Mouse (Mus musculus) lung, embryonic 16.5 days (tissue): ENCODE results near the gene Proser3. TPM values are rescaled to one million over a fixed set of nuclear protein-coding genes. Genes with fewer than 3 reads are reported as not detected.

Experiments
- ATAC-seq: fragments of 200-750 bp; cut with Nextera tagmentation; 2 replicates; pipeline ENCODE4 v1.8.0; 2017; ENCODE audit warnings: low read depth, mild to moderate bottlenecking, moderate library complexity
- H3K27ac ChIP-seq: fragments of 300-500 bp; sonication (generic); 2 replicates; pipeline ENCODE4 v1.5.1; 2014; ENCODE audit warnings: mild to moderate bottlenecking, control low read depth, low read length
- H3K27me3 ChIP-seq: fragments of 300-500 bp; sonication (generic); 2 replicates; pipeline ENCODE4 v1.6.1; 2014; ENCODE audit warnings: low read depth, low read length, mixed read lengths; ENCODE audit not compliant: control insufficient read depth, insufficient read depth
- H3K36me3 ChIP-seq: fragments of 300-500 bp; sonication (generic); 2 replicates; pipeline ENCODE4 v1.6.1; 2014; ENCODE audit warnings: low read length; ENCODE audit not compliant: control insufficient read depth, insufficient read depth
- H3K4me1 ChIP-seq: fragments of 300-500 bp; sonication (generic); replicated peaks from 2 replicates; pipeline ENCODE4 v1.6.1; 2014; ENCODE audit warnings: low read length, mixed read lengths; ENCODE audit not compliant: control insufficient read depth, insufficient read depth
- H3K4me2 ChIP-seq: fragments of 300-500 bp; sonication (generic); 2 replicates; pipeline ENCODE4 v1.6.1; 2014; ENCODE audit warnings: low read depth, low read length, control low read depth
- H3K4me3 ChIP-seq: fragments of 300-500 bp; sonication (generic); 2 replicates; pipeline ENCODE4 v1.5.1; 2014; ENCODE audit warnings: mild to moderate bottlenecking, low read length, control low read depth
- H3K9ac ChIP-seq: fragments of 300-500 bp; sonication (generic); 2 replicates; pipeline ENCODE4 v1.6.1; 2014; ENCODE audit warnings: low read length, control low read depth
- H3K9me3 ChIP-seq: fragments of 300-500 bp; sonication (generic); 2 replicates; pipeline ENCODE4 v1.6.1; 2016; ENCODE audit warnings: low read length; ENCODE audit not compliant: control insufficient read depth
- WGBS: fragments of 180-500 bp; shearing (Covaris S2); extraction: QIAGEN DNeasy Blood & Tissue Kit; methylation state at CpG from one replicate; pipeline ENCODE4 v1.1.7; 2014; 5-methylcytosine and 5-hydroxymethylcytosine counted together
- polyA plus RNA-seq: library from polyadenylated mRNA; unstranded; fragments of >200 nt; fragmentation: Nextera tagmentation; extraction: Ambion mirVana; gene quantifications from 2 replicates; pipeline ENCODE4 v1.2.1, GENCODE M21; 2015

Proser3 gene
- polyA plus RNA-seq, 1 experiment from 2014 or later = 12.9 TPM

DNA sequence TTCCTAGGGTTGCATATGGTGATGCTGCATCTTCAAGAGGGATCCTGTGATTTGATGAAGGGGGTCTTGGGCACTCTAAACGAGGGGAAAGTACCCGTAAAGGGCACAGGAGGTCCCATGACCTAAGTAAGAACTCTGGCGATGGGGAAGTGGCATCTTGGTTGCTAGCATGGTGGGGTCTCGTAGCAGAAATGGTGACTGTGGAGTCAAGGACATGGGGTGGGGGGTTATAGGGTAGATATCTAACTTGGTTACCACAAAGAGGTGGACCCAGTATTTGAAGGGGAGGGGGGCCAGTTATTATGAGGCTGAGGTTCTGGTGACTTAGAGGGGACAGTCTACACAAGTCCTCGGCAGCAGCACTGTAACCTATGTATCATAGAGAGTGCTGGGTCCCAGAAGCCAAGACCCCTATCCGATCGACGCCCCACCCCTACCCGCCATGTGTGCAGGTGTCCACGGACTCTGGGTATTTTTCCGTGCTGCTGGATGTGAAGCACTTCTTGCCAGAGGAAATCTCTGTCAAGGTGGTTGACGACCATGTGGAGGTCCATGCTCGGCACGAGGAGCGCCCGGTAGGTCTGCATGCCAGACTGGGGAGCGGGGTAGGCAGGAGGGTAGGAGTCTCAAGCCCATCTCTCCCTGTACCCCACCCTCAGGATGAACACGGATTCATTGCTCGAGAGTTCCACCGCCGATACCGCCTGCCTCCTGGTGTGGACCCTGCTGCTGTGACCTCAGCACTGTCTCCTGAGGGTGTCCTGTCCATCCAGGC is 1.9 kb upstream of the Proser3 start:
- Histone ChIP-seq H3K36me3 (peaks cover 19% of the 10 kb centered on the region), H3K27me3 (no peaks in the 10 kb centered on the region), H3K4me1 (peaks cover 17% of the 10 kb centered on the region), H3K9ac (peak overlapping the region; percentile 92), H3K4me3 (peak overlapping the region; percentile 80), H3K9me3 (no peaks in the 10 kb centered on the region), H3K27ac (no peak overlapping the region; the same call in 1 of the 2 replicates), H3K4me2 (peak overlapping the region; percentile 83)
- no peak for ATAC-seq
- WGBS = 82% methylated on average over 22 of the region's 22 CpGs

DNA sequence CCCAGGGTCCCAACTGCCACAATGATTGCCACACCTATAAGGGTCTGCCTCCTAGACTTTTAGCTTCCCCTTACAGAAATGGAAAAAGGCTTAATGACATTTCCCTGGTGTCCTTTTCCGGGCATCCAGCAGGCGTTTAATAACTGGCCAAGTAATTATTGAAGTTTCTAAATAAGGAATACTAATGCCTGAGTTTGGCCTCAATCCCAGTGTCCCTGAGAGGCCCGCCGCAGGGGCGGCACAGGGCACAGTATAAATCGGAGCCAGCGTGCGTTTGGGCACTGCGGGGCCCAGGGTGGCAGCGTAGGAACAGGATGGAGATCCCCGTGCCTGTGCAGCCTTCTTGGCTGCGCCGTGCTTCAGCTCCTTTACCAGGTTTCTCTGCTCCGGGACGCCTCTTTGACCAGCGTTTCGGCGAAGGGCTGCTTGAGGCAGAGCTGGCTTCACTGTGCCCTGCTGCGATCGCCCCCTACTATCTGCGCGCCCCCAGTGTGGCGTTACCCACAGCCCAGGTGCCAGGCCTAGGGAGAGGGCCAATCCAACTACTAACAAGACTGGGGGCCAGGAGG is 1.0 kb upstream of the Proser3 start:
- Histone ChIP-seq H3K9me3 (no peaks in the 10 kb centered on the region), H3K4me3 (peak overlapping the region; percentile 80), H3K27me3 (no peaks in the 10 kb centered on the region), H3K36me3 (peaks cover 19% of the 10 kb centered on the region), H3K27ac (peak overlapping the region; percentile 97), H3K4me2 (peak overlapping the region; percentile 83), H3K9ac (peak overlapping the region; percentile 92), H3K4me1 (peaks cover 10% of the 10 kb centered on the region)
- ATAC-seq = peak; percentile 11; the same call in 1 of the 2 replicates
- 2% methylated on average over 23 of the region's 23 CpGs for WGBS

DNA sequence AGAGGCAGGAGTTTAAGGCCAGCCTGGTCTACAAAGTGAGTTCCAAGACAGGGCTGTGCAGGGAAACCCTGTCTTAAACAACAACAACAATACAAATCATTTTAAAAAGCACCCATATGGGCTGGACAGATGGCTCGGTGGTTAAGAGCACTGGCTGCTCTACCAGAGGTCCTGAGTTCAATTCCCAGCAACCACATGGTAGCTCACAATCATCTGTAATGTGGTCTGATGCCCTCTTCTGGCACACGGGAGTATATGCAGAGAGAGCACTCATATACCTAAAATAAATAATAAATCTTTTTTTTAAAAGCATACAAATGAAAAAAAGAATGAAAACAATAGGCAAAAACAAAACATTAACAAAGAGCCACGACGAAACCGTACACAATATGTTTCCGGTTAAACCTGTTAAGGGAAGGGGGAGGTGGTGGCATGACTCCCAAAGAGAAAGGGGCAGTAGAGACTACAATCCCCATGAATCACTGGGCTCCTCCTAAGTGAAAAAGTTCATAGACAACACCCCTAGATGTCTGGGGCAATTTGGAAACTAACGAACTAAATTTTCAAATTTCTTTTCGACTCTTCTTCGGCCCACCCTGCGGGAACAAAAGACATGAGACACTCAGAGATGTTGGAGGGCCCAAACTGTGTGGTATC is 526 bp downstream of the Proser3 start:
- no peaks in the 10 kb centered on the region for H3K27me3 ChIP-seq
- whole genome bisulfite sequencing = 2% methylated on average over 10 of the region's 10 CpGs
- H3K4me3 ChIP-seq = peak overlapping the region; percentile 80
- H3K9me3 ChIP-seq = no peaks in the 10 kb centered on the region
- H3K36me3 ChIP-seq = peaks cover 14% of the 10 kb centered on the region
- ATAC-seq = peak; percentile 65
- H3K4me1 ChIP-seq = peaks cover 9% of the 10 kb centered on the region; the same call in 1 of the 2 replicates
- H3K27ac ChIP-seq = peak overlapping the region; percentile 99
- H3K9ac ChIP-seq = peak overlapping the region; percentile 83
- peak overlapping the region; percentile 45 for H3K4me2 ChIP-seq

DNA sequence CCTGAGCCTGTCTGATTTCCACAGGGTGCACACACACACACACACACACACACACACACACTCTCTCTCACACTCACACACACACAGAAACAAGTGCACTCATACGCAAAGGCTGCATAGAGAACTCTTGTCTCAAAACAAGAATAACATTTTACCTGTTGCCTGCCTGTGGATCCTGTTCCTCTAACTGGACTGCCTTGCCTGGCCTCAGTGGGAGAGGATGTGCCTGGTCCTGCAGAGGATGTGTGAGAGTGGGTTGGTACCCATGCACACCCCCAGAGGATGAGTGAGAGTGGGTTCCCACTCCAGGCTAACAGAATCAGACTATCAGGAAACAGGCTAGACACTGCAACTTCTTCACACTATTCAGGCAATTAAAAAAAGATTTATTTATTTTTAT is 1.5 kb downstream of the Proser3 start:
- Histone ChIP-seq H3K9ac (no peak overlapping the region), H3K4me2 (no peak overlapping the region), H3K4me1 (peaks cover 9% of the 10 kb centered on the region; the same call in 1 of the 2 replicates), H3K27ac (no peak overlapping the region), H3K9me3 (no peaks in the 10 kb centered on the region), H3K4me3 (no peak overlapping the region), H3K36me3 (peaks cover 10% of the 10 kb centered on the region), H3K27me3 (no peaks in the 10 kb centered on the region)
- ATAC-seq = no peak
- 77% methylated on average over 1 of the region's 1 CpGs for WGBS

DNA sequence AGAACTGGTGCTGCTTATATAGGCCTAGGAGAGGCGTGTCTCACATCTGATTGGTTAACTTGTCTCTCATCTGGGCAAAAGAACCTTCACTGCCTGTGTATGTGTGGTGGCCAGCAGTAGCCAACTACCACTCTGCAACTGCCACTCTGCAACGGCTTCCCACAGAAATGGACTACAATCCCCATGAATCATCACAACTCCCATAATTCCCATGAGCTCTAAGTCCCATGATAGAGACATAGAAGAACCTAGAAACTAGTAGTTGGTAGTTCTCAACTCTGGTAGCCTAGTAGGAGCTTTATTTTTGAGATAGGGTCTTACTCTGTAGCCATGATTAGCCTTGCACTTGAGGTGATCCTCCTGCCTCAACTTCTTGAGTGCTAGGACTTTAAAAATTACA is 2.2 kb downstream of the Proser3 start:
- no peak for ATAC-seq
- WGBS = 94% methylated on average over 2 of the region's 2 CpGs
- Histone ChIP-seq H3K36me3 (peaks cover 8% of the 10 kb centered on the region), H3K27ac (no peak overlapping the region), H3K4me3 (no peak overlapping the region), H3K4me2 (no peak overlapping the region), H3K4me1 (peaks cover 9% of the 10 kb centered on the region; the same call in 1 of the 2 replicates), H3K9me3 (no peaks in the 10 kb centered on the region), H3K27me3 (no peaks in the 10 kb centered on the region), H3K9ac (no peak overlapping the region)

DNA sequence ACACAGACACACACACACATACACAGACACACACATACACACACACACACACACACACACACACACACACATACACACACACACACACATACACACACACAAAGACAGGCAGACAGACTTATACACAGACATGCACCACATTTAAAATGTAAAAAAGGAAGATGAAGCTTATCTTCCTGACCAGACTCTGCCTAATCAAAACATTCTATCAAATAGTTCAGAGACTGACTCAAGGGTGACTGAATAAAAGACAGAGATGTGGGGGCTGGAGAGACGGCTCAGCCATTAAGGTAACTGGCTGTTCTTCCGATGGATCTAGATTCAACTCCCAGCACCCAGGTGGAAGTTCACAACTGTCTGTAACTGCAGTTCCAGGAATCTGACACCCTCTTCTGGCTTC is 7.8 kb downstream of the Proser3 start:
- 85% methylated on average over 2 of the region's 2 CpGs for WGBS
- no peak for ATAC-seq
- peaks cover 10% of the 10 kb centered on the region; the same call in 1 of the 2 replicates for H3K36me3 ChIP-seq

DNA sequence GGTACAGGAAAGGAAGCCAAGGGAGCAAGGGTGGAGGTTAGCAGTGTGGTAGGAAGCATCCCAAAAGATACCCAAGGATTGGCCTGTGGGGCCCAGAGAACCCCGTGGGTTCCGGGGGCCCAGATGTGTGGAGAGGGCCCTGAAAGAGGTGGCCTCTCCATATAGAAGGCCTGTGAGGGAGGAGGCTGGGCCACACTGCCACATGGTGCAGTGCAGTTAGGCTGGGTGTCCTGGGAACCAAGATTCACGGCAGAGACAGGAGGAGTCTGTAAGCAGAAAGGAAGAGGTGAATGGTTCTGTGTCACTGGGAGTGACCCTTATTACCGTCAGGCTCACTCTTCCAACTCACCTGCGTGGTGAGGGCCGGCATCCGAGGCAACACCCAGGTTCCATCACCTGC is 11.5 kb downstream of the Proser3 start:
- WGBS = 87% methylated on average over 7 of the region's 7 CpGs
- Histone ChIP-seq H3K36me3 (peaks cover 8% of the 10 kb centered on the region; the same call in 1 of the 2 replicates), H3K4me1 (no peaks in the 10 kb centered on the region), H3K9me3 (no peaks in the 10 kb centered on the region), H3K9ac (no peak overlapping the region), H3K27me3 (no peaks in the 10 kb centered on the region), H3K4me2 (no peak overlapping the region), H3K4me3 (no peak overlapping the region), H3K27ac (no peak overlapping the region)
- ATAC-seq = no peak

More for the DNA sequence above, 7.8 kb downstream of the Proser3 start:
- no peak overlapping the region for H3K9ac ChIP-seq
- no peak overlapping the region for H3K27ac ChIP-seq
- H3K9me3 ChIP-seq = no peaks in the 10 kb centered on the region
- no peaks in the 10 kb centered on the region for H3K4me1 ChIP-seq
- H3K4me3 ChIP-seq = no peak overlapping the region
- no peak overlapping the region for H3K4me2 ChIP-seq
- H3K27me3 ChIP-seq = no peaks in the 10 kb centered on the region

DNA sequence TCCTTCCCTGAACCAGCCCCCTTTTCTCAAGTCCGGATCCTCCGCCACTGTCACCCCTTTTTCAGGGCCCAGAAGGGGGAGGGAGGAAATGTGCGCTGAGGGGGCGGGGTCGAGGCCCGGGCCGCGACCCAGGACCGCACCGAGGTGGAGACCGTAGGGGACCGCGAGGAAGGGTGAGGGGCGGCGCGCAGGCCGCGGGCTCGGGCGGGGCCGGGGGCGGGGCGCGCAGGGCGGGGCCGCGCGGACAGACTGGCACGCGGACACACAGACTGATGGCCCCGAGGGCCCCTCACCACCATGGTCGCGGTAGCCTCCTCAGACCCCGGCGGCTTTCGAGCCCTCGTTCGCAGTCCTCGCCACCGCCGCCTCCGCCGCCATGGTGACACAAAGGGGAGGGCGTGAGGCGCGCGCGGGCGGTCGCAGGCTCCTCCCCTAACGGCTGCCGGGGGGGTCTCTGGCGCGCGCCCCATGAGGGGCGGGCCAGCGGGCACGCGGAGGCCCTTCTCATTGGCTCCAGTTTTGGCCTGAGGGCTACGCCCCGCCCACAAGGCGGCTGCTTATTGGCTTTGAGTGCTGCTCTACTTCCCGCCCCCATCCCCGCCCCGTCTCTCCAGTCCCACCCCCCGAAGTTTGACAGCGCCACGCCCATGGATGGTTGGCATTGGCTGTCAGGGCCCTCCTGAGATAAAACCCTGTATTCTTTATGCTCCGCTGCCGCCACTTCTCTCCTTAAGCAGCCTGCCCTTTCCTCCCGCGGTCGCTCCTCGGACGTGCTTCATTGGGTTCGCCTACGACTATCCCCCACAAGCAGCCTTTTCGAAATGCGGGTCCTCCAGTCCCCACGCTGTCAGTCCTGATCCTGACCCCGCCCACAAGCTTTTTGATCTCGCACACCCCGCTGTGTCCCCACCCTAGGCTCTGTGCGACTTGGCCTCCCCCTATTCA is 17.2 kb downstream of the Proser3 start, which contains the start of gene Arhgap33:
Gene Arhgap33, minus strand, starts transcription at position 428 of the 945 bp plus-strand sequence.
- Histone ChIP-seq H3K36me3 (peaks cover 18% of the 10 kb centered on the region), H3K27ac (peak within 1 kb of the TSS; percentile 69), H3K9ac (peak within 1 kb of the TSS; percentile 80), H3K4me3 (peak within 1 kb of the TSS; percentile 85), H3K27me3 (no peaks in the 10 kb centered on the region), H3K4me2 (peak within 1 kb of the TSS; percentile 95), H3K4me1 (peaks cover 17% of the 10 kb centered on the region), H3K9me3 (no peaks in the 10 kb centered on the region)
- peak; percentile 96 for ATAC-seq
- WGBS = 0% methylated on average over 35 of the region's 84 CpGs
